Mouse (Mus musculus): ENCODE data around the gene Psmb1. TPM values are rescaled to one million over a fixed set of nuclear protein-coding genes. Genes with fewer than 3 reads are reported as not detected.

Gene Psmb1
- 215 TPM for polyA plus RNA-seq (2017; shearing (Covaris generic))

DNA sequence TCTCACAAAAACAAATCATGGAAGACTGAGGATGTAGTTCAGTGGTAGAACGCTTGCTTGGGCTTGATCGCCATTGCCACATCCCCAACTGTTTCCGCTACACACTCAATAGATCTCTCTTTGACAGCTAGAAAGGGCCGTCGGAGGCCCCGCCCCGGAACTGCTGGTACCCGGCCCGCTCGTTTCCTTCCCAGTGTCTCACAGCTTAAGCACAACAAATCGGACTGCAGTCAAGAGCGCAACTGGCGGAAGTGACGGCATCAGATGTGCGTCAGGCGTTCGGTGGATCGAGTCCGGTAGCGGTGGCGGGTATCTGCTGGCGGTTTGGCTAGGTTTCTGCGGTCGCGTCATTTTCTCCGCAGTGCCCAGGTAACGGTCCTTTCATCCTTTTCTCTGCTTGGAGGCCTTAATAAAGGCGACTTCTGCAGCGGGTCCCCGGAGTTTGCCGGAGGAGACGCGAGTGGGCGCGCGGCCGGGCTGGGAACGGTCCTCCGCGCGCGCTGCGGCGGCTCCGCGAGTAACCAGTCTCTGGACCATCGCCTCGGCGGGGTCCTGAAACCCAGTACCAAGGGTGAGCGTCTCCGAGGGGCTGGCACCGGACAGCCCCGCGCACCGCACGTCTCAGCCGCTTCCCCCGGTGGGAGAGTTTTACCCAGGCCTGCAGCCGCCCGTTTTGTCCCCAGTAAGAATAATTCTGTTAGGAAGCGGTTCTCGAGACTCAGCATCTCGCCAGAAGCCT is at the start of gene Psmb1, which contains the start of gene Tbp:
Gene Psmb1, minus strand, starts transcription at position 96 of the 739 bp plus-strand sequence.
Gene Tbp, plus strand, starts transcription at position 233 of the 739 bp plus-strand sequence.

DNA sequence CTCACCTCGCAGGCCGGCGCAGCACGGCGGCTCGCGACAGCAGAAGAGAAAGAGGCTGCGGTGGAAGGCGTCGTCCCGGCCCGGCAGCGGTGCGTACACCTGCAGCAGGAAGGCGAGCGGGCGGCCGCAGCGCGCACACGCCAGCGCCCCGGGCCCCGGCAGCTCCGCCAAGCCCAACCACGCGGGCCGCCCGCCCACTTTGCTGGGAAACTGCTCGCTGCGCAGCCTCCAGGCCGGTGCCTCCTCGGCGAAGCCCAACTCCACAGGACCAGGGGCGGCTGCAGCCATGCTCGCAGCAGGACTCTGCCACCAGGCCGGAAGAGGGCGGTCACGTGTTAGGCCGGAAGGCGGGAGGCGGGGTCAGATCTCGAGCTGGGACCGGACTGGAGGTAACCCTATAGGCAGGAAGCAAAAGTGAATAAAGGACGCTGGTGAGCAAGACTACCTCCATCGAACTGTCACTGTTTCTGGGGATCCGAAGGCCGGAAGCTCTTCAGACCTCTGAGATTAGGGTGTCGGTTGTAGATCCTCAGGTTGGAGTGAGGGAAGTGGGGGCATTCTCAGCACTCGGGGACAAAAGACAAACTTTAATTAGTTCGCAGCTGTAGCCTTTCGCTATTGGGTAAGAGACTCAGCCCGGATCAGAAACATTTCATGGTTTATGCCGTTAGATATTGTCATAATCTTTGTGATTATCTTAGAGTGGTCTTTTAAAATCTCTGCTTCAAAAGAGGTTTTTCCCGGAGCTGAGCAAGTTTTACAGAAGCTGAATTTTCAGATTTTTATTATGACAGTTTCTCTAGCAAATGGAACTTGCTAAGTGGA is 27.6 kb upstream of the Psmb1 start, which contains the start of gene Pdcd2:
Gene Pdcd2, minus strand, starts transcription at position 316 of the 825 bp plus-strand sequence.

Other genes with a start within 250 kb of the Psmb1 start
- gene Dll1, start 122.9 kb downstream of the Psmb1 start, polyA plus RNA-seq (2017; shearing (Covaris generic)): 0.17 TPM
- gene Fam120b, start 103.5 kb downstream of the Psmb1 start, polyA plus RNA-seq (2017; shearing (Covaris generic)): 39.5 TPM
- gene Tbp, start 137 bp upstream of the Psmb1 start, polyA plus RNA-seq (2017; shearing (Covaris generic)): 32.8 TPM
- gene Pdcd2, start 27.6 kb upstream of the Psmb1 start, polyA plus RNA-seq (2017; shearing (Covaris generic)): 64.0 TPM
- 5.4 TPM for gene Prdm9, start 64.6 kb upstream of the Psmb1 start, polyA plus RNA-seq (2017; shearing (Covaris generic))
- gene Chd1, start 205.2 kb upstream of the Psmb1 start, polyA plus RNA-seq (2017; shearing (Covaris generic)): 144 TPM